Mouse (Mus musculus) bone marrow macrophage, adult 2 months (primary cell): ENCODE data around the gene Trcg1. TPM values are rescaled to one million over a fixed set of nuclear protein-coding genes. Genes with fewer than 3 reads are reported as not detected.

Source experiments
- H3K27ac ChIP-seq: 2 replicates; pipeline ENCODE4 v1.5.1; 2012; ENCODE audit warnings: low read depth, low read length; ENCODE audit not compliant: insufficient read depth
- H3K4me1 ChIP-seq: 2 replicates; pipeline ENCODE4 v1.6.1; 2012; ENCODE audit warnings: low read length; ENCODE audit not compliant: control insufficient read depth, insufficient read depth
- H3K4me3 ChIP-seq: 2 replicates; pipeline ENCODE4 v1.5.1; 2012; ENCODE audit warnings: mild to moderate bottlenecking, low read length, moderate library complexity; ENCODE audit not compliant: insufficient read depth
- CTCF ChIP-seq: IDR thresholded peaks from 2 replicates; pipeline ENCODE4 v1.5.1; 2012; ENCODE audit warnings: low read depth, mild to moderate bottlenecking, low read length, moderate library complexity
- POLR2A ChIP-seq: IDR thresholded peaks from 2 replicates; pipeline ENCODE4 v1.6.1; 2012; ENCODE audit warnings: mild to moderate bottlenecking, low read depth, low read length, borderline replicate concordance
- polyA plus RNA-seq: library from polyadenylated mRNA; stranded (reverse); fragments of >200 nt; gene quantifications from 2 replicates; pipeline ENCODE4 v1.2.4, GENCODE M21; 2012; ENCODE audit not compliant: missing spikeins, insufficient read depth, insufficient read length

The Trcg1 gene
- polyA plus RNA-seq, 1 experiment: not detected

DNA sequence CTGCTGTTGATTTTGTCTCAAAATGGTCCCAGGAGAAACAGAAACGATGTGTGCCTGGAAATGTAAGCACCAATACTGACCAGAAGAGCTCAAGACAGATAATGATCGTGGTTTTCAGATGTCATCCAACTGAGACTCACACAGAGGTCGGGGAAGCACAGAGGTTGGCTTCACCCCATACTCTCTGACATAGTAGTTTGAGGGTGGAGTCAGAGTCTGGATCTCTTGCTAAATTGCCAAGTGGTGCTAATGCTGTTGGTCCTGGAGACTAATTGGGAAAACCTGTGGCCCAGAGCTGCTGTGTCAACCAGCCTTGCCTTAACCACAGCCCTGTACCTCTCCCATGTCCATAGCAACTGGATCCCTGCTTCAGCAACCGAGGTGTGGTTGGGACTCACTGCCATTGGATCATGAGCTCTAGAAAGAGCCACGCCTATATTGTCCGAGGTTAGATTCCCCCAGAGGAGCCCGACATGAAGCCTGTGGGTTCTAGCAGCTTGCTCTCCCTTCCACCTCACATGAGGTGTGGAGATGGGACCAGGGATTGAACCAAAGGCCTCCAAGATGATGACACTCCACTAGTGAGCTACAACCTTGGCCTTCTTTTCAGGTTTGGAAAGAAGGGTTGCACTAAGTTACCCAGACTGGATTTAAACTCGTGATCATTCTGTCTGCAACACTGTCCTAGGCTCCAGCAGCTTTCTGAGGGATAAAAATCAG, 4.7 kb upstream of the Trcg1 start:
- TF ChIP-seq CTCF (no peak), POLR2A (no peak)
- H3K27ac ChIP-seq: no peak overlapping the region
- H3K4me1 ChIP-seq: peaks cover 48% of the 10 kb centered on the region
- H3K4me3 ChIP-seq: no peak overlapping the region

DNA sequence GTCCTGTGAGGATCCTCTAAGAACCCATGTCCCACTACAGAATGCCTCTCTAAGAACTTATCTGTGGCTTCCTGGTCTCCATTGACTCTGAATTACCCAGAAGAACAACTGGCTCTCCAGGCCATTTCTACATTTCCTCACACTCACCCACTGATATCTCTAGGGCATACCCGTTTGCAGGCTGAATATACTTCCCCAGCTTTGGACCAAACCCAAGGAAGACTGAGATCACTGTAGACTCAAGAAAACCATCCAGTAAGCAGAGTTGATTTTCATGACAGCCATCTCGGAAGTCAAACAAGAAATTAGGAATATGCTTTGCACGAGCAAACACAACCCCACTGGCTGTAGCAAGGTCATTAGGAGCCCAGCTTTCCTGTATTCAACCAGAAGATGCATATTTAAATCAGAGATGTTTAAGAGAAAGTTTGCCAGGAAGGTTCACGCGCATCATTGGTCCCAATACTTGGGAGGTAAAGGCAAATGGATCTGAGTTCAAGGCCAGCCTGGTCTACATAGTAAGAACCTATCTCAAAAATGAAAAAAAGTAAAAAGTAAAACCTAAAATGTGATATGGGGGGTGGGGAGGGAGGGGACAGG, 3.9 kb upstream of the Trcg1 start:
- no peak overlapping the region for H3K4me3 ChIP-seq
- TF ChIP-seq CTCF (no peak), POLR2A (no peak)
- H3K27ac ChIP-seq: peak overlapping the region; percentile 17
- peaks cover 53% of the 10 kb centered on the region for H3K4me1 ChIP-seq

DNA sequence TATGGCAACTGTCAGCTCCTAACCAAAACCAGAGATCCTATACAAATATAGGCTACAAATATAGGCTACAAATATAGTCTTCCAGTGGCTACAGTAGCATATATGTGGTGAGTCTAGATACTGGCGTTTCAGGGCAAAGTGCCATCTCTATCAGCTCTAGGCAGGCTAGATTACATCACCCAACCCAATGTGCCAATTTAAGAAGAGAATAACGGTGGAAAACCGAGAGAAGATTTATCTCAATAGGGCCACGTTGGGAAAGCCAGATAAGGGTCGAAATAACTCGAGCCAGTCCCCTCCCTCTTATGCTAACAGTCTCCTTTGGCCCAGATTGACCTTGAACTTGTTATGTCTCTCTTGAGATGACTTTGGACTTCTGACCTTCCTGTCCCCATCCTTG, 3.2 kb upstream of the Trcg1 start:
- Histone ChIP-seq H3K27ac (peak overlapping the region; percentile 86), H3K4me3 (no peak overlapping the region), H3K4me1 (peaks cover 58% of the 10 kb centered on the region)
- TF ChIP-seq POLR2A (no peak), CTCF (no peak)

DNA sequence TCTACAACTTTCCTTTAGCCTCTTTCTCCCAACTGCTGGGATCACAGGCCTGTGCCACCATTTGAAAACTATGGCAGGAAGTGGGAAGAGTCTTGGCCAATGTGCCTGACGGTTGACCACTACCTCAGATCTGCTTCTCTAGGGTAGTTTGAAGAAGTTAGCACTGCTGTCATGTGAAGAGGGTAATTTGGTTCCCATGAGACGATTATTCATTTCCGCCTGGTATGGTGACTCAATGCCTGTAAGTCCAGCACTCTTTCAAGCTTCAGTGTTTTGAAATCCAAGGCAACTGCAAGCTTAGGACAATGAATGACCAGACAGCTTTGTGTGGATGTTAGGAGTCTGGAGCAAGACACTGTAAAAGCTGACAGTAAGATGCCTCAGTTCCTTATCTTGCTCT, 2.6 kb upstream of the Trcg1 start:
- Histone ChIP-seq H3K4me3 (no peak overlapping the region), H3K4me1 (peaks cover 63% of the 10 kb centered on the region), H3K27ac (peak overlapping the region; percentile 86)
- TF ChIP-seq CTCF: no peak
- no peak for TF ChIP-seq POLR2A

DNA sequence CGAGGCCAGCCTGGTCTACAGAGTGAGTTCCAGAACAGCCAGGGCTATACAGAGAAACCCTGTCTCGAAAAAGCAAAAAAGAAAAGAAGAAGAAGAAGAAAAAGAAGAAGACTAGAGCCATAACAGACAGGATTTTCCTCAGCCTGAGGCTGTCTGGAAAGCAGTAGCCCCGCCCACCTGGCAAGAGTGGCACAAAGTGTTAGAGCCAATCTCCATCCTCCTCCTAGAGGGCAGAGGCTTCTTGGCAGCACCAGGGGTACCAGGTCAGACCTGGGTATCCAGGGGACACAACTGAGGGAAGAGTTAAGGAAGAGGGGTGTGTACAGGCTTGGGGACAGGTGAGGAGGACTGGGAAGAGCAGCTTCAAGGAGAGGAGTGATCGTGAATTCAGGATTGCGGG, 1.3 kb downstream of the Trcg1 start:
- no peak overlapping the region for H3K4me3 ChIP-seq
- TF ChIP-seq CTCF (no peak), POLR2A (no peak)
- peaks cover 56% of the 10 kb centered on the region for H3K4me1 ChIP-seq
- peak overlapping the region; percentile 18 for H3K27ac ChIP-seq

DNA sequence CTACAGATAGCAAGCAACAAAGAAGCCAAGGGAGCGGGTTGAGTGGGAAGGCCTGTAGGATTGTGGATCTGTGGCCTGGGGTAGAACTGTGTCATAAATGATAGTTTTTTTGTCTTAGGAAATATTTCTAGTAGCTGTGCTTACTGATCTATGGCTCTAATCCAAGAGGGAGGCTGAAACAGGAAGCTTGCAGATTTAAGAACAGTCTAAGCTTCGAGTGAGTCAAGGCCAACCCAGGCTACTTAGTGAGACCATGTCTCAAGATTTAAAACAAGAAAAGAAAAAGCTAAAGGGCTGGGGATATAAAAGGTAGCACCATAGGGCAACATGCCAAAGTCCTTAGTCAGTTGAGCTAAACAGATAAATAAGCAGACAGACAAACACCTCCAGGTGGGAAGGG, 1.9 kb downstream of the Trcg1 start:
- TF ChIP-seq CTCF (no peak), POLR2A (no peak)
- Histone ChIP-seq H3K27ac (peak overlapping the region; percentile 18), H3K4me1 (peaks cover 51% of the 10 kb centered on the region), H3K4me3 (no peak overlapping the region)

DNA sequence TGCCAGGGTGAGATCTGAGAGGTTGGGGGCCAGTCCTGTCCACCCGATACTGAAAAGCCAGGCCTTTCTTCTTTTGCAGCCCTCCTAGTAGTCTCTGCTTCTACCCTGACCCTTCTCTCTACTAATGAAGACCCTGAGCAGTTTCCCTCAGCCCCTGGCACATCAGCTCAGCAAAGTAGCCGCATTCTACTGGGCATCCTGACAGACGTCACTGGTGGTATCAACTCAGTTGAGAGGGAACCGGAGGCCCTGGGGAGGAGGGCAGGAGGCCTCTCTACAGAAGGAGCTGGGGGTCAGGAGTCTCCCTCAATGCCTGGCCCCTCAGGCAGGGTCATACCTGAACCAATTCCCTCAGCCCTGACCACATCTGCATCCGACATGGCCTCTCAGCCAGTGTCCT, 4.8 kb downstream of the Trcg1 start:
- no peak for TF ChIP-seq CTCF
- TF ChIP-seq POLR2A: no peak
- Histone ChIP-seq H3K4me1 (peaks cover 35% of the 10 kb centered on the region), H3K4me3 (no peak overlapping the region), H3K27ac (no peak overlapping the region)

DNA sequence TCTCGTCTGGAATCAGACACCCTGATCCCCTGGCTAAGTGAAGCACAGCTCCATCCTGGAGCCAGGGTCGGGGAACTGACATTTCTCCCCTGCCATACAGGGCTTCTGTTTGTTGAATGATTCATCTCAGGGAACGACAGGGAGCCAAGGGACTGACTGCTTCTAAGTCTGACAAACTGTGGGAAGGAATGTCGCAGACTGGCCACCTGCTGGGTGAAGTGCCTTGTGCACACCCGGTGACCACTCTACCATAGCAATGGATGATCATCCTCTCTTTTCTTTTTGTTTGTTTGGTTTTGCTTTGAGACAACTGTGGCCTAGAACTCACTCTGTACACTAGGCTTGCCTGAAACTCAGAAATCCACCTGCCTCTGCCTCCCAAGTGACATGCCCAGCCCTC, 6.6 kb downstream of the Trcg1 start:
- H3K4me1 ChIP-seq: peaks cover 21% of the 10 kb centered on the region
- TF ChIP-seq POLR2A: no peak
- no peak for TF ChIP-seq CTCF
- no peak overlapping the region for H3K27ac ChIP-seq
- H3K4me3 ChIP-seq: no peak overlapping the region

DNA sequence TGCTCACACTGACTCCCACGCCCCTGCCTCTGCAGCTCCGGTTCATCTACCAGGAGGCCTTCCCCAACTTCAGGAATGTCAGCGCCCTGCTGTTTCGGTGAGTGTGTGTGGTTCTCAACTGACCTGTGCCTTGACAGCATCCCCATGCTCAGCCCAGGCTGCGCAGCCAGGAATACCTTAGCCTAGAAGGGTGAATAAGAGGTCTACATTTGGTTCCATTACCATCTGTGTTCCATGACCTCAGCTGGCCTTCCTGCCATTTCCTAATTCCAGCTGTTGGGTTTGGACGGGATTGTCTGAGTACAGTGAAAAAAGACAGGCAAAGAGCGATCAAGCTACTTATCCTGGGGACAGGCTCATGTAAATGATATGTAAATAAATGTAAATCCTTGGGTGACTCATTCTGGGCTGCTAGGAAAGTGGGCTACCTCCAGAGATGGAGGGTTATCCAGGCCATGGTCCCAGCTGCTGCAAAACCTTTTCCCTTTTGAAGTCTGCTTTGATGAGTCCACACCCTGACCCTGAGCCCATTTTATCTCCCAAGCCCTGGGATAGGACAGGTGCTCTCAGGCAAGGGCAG, 7.8 kb downstream of the Trcg1 start:
- peaks cover 15% of the 10 kb centered on the region for H3K4me1 ChIP-seq
- TF ChIP-seq POLR2A: no peak
- TF ChIP-seq CTCF: no peak
- H3K4me3 ChIP-seq: no peak overlapping the region
- no peak overlapping the region for H3K27ac ChIP-seq

DNA sequence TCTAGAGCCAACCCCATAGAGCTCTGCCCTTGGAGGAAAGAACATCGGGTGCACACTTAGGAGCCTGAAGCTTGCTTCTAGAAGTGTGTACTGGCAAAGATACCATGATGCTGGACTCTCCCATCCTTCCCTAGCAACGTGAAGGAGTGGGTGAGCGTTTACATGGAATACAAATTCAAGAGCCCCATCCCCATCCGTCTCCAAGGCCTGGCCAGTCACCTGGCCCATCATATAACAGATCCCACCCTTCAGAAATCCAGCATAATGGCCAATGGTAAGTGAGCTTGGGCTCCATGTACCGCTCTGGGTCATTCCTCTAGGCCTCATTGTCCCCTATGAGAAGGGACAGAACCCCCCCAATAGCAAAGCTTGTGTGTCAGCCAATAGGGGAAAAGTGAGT, 10.1 kb downstream of the Trcg1 start:
- TF ChIP-seq POLR2A (no peak), CTCF (no peak)
- peaks cover 24% of the 10 kb centered on the region for H3K4me1 ChIP-seq
- H3K4me3 ChIP-seq: no peak overlapping the region
- no peak overlapping the region for H3K27ac ChIP-seq
